Mouse (Mus musculus): ENCODE data around the gene D10Wsu102e.
"Not testable (repeated sequence)": the region's sequence is repeated elsewhere in the genome, so short reads cannot be mapped to it uniquely, and the experiment has no call there.

D10Wsu102e gene

GRCm38 (mm10) chr10:83346359-83346736, 13.7 kb upstream of the D10Wsu102e start:
- no peak for DNase-seq (ENCODE audit: low spot score in 2 of 2)

GRCm38 (mm10) chr10:83347494-83347893, 12.5 kb upstream of the D10Wsu102e start:
- no peak for DNase-seq (ENCODE audit: low spot score in 2 of 2)

- no peak for DNase-seq (ENCODE audit: low spot score in 2 of 2)
Observed at GRCm38 (mm10) chr10:83350689-83351088, 9.3 kb upstream of the D10Wsu102e start.

- not testable (repeated sequence) for DNase-seq (ENCODE audit: low spot score in 2 of 2)
Observed at GRCm38 (mm10) chr10:83351779-83352178, 8.2 kb upstream of the D10Wsu102e start.

GRCm38 (mm10) chr10:83353680-83354332, 6.2 kb upstream of the D10Wsu102e start:
- peak; percentile 19 to 45 for DNase-seq (ENCODE audit: low spot score in 2 of 2)

- DNase-seq (ENCODE audit: low spot score in 2 of 2) = no peak
Observed at GRCm38 (mm10) chr10:83354333-83354719, 5.7 kb upstream of the D10Wsu102e start.

GRCm38 (mm10) chr10:83356416-83356815, 3.6 kb upstream of the D10Wsu102e start:
- no peak for DNase-seq (ENCODE audit: low spot score in 2 of 2)

- DNase-seq (ENCODE audit: low spot score in 2 of 2) = no peak
Observed at GRCm38 (mm10) chr10:83359451-83359850, 570 bp upstream of the D10Wsu102e start.

- no peak for DNase-seq (ENCODE audit: low spot score in 2 of 2)
Observed at GRCm38 (mm10) chr10:83360356-83360755, 335 bp downstream of the D10Wsu102e start.

GRCm38 (mm10) chr10:83361643-83362382, 1.8 kb downstream of the D10Wsu102e start:
- DNase-seq (ENCODE audit: low spot score in 2 of 2) = no peak

GRCm38 (mm10) chr10:83363451-83363850, 3.4 kb downstream of the D10Wsu102e start:
- no peak for DNase-seq (ENCODE audit: low spot score in 2 of 2)

GRCm38 (mm10) chr10:83368918-83369317, 8.9 kb downstream of the D10Wsu102e start:
- no peak for DNase-seq (ENCODE audit: low spot score in 2 of 2)

GRCm38 (mm10) chr10:83374045-83374656, 14.1 kb downstream of the D10Wsu102e start:
- no peak for DNase-seq (ENCODE audit: low spot score in 2 of 2)

GRCm38 (mm10) chr10:83375458-83375857, 15.4 kb downstream of the D10Wsu102e start:
- not testable (repeated sequence) for DNase-seq (ENCODE audit: low spot score in 2 of 2)

- no peak for DNase-seq (ENCODE audit: low spot score in 2 of 2)
Observed at GRCm38 (mm10) chr10:83376911-83377682, 17.1 kb downstream of the D10Wsu102e start.

- DNase-seq (ENCODE audit: low spot score in 2 of 2) = no peak
Observed at GRCm38 (mm10) chr10:83378083-83378833, 18.2 kb downstream of the D10Wsu102e start.

- no peak for DNase-seq (ENCODE audit: low spot score in 2 of 2)
Observed at GRCm38 (mm10) chr10:83380501-83380900, 20.5 kb downstream of the D10Wsu102e start.

GRCm38 (mm10) chr10:83382528-83382927, 22.5 kb downstream of the D10Wsu102e start:
- no peak for DNase-seq (ENCODE audit: low spot score in 2 of 2)

GRCm38 (mm10) chr10:83382988-83383387, 23.0 kb downstream of the D10Wsu102e start:
- DNase-seq (ENCODE audit: low spot score in 2 of 2) = no peak

GRCm38 (mm10) chr10:83383863-83384262, 23.8 kb downstream of the D10Wsu102e start:
- DNase-seq (ENCODE audit: low spot score in 2 of 2) = no peak
